Mouse (Mus musculus): Measurements from ENCODE around the gene Gm26661.

The Gm26661 gene

DNA sequence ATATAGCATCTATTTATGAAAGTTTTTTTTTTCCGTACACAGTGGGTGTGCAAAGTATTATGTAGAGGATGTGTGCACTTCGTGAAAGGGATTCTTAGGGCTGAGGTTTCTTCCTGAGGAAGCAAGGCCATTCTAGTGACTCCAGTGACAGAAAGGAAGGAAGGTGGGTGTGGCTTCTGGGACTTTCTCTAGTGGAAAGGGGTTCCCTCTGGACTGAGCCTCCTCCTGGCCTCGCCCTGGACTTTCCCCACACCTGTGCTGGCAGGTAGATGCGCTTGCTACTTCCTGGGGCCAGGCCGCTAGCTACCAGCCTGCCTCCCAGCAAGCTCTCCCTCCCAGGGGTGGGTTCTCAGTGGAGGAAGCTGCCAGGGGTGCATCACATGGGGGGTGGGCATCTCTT, 28.1 kb downstream of the Gm26661 start:
- no peak for DNase-seq (ENCODE audit: low spot score in 2 of 2)

DNA sequence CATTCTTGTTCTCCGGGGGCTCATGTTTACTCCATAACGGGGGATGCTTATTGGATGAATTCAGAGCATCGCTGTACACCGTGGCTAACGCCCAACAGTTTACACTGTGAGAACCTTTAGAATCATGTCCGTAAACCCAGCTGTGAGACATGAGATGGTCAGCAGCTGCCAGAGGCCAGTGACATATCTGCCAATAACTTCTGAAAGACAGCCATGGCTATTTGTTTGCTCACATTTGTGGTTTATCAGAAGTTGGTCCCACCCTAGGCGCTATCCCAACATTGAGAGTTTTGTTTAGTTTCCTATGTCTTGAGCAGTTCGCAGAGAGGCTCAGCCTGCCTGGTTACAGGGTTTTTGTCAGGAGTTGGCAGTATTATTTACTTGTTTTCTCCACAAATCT, 30.0 kb downstream of the Gm26661 start:
- DNase-seq (ENCODE audit: low spot score in 2 of 2): no peak

DNA sequence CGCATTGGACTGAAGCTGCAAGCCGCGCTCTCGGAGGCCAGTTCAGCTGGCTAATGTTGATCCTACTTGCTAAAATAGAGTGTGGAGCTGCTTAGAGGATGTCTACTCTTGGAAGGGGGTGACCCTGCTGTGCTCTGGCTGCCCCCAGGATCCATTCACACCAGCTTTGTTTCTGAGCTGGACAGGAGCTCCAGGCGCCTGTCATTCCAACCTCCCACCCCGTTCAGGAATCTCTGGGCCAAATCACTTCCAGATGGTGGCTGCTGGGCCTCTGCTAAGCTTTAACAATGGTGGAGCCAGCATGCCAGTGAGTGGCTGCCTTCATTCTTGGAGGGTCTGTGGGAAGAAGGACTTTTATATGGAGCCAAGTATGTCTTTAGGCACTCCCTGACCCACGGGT, 31.3 kb downstream of the Gm26661 start:
- no peak for DNase-seq (ENCODE audit: low spot score in 2 of 2)

DNA sequence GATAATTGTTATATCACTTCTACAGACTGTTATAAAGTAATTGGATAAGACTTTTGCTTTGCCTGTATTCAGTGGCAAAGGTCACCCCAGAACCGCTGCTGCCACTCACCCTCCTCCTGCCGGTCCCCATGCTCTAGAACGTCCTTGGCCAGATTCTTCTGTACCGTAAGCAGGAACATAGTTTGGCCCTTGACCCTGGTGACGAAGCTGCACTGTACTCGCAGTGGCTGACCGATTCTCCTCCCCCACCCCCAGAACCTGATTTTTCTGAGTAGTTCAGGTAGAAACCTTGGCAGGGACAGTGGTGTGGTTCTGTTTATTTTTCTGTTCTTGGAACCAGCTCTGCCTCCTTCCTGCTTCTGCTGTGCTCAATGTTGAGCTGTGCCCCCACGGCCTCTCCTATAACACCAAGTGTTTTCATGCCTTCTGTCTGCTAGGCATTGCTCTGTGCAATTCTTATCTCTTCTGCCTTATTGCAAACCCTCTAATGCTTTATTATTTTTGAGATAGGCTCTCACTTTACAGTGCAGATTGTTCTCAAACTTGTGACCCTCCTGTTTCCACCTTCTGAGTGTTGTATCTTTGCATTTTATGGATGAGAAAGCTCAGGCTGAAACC, 33.4 kb downstream of the Gm26661 start:
- DNase-seq (ENCODE audit: low spot score in 2 of 2): no peak

DNA sequence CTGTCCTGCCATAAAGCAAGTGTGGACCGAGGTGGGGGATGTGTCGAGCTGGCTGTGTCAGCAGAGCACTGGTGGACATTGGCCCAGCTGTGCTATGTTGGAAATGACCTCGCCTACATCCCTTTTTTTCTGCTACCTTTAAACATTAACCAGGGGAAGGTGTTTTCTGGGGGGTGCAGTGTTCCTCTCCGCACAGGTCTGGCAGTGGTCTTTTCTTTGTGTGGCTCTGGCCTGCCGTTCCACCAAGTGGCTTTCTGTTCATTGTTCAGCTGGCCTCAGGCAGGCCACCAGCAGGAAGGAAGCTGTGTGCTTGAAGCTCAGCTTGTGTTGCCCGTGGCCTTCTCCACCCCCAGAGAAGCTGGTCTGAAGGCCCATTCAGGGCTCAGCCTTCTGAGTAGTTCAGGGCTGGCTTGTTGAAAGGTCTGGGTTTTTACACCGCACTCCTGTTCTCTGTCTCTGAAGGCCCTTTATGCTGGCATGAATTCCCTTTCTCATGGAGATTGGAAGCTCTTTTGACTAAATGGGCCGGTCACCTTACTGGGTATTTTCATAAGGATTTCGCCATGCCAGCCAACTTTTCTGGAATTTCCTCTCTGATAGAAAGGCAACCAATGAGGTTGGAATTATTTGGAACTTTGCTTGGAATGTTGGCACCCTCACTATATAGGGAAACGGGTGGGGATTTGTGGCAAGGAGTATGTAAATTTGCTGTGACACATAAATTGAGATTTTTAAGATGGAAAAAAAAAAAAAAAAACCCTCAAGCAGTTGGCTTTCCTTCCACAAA, 35.0 kb downstream of the Gm26661 start:
- DNase-seq (ENCODE audit: low spot score in 2 of 2): peak; percentile 49 to 51

DNA sequence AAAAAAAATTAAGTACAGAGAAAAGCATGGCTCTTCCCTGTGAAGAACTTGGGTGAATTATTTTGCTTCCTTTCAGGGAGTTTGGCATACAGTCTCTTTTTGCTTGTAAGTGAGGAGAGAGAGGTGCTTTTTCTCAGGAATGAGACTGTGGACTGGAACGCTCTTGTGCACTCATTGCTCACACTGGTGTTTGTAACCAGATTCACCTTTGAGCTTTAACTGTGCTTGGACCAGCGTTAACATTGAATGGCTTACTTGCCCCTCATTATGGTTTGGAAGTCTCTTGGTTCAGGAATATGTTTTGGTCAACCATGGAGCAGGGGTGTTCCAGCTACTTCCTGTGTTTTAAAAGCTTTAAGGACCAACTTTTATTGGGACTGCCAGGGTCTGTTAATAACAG, 37.8 kb downstream of the Gm26661 start:
- DNase-seq (ENCODE audit: low spot score in 2 of 2): no peak

DNA sequence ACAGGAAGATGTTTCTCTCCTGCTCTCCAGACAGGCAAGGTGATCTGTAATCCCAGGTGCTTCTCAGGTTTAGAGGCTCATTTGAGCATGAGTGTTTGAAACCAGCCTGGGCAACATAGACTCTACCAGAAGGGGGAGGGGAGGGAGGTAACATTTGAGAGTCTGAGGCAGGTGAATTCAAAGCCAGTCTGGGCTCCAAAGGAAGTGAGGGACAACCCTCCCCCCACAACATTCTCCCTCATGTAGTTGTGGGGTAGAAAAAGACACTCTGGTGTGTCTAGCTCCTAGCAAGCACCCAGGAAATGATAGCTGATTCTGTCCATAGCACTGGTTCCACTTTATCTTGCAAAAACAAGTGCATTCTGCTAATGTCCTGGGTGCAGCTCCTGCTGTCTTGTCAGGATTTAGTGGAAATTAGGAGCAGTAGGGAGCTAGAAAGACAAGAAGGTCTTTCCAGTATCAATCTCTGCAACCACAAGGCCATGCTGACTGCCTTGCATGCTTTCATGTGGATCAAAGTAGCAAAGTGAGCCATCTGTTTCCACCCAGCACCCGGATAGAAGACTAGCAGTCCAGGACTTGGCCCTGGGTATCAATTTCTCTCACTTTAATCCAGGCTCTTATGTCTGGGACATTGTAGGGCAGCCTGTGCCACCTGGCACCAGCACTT, 40.5 kb downstream of the Gm26661 start:
- no peak for DNase-seq (ENCODE audit: low spot score in 2 of 2)

DNA sequence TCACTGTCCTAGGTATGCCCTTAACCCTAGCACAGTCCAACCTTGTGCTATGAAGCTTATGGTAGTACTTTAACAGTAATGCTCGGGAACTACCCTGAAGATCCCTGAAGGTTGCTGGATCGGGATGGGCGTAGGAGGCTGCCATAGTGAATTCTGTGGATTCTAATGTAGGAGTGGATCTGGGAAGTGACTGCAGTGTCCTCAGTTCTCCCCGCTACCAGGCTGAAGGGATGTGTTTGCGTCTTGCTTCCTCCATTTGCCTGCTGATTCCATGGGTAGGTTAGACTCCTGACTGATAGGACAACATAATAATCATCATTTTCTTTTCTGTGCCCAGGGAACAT, 41.0 kb downstream of the Gm26661 start:
- DNase-seq (ENCODE audit: low spot score in 2 of 2): no peak

DNA sequence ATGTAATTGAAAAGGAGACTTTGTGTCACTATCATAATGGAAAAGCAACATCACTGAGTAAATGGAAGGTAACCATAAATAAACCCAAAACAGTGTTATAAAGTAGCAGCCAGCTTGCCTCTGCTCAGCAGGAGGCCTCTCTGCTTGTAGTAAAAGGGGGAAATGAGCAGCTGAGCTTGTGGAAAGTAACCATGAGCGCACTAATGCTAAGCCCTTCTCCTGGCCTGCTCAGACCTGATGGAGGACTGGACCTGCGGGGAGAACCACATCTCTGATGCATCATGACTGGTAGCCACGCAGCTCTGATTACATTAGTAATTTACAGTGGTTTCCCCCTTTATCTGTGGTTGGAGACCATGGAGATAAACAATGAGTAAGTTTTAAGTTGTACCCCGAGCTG, 42.1 kb downstream of the Gm26661 start:
- DNase-seq (ENCODE audit: low spot score in 2 of 2): no peak

DNA sequence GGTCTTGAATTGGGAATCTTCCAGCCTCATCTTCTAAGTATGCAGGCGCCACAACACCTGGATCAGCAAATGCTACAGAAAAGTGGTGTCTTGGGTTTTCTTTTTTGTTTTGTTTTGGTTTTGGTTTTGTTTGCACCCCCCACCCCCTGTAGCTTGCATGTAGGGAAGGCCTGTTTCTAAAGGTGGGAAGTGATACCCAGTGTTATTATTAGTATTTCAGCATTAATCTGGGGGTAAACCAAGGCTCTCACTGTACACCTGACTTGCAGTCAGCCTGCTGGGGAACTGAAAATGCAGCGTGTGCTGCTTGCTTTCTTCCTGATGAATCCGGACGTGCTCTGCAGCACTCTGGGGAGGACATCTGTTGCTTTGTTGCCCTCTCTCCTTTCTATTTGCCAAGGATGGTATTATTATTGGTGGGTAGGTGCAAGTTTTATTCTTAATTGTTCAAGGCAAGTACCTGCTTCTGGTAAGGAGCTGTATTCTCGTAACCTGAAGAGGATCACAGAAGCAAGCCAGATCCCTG, 47.2 kb downstream of the Gm26661 start:
- DNase-seq (ENCODE audit: low spot score in 2 of 2): no peak

DNA sequence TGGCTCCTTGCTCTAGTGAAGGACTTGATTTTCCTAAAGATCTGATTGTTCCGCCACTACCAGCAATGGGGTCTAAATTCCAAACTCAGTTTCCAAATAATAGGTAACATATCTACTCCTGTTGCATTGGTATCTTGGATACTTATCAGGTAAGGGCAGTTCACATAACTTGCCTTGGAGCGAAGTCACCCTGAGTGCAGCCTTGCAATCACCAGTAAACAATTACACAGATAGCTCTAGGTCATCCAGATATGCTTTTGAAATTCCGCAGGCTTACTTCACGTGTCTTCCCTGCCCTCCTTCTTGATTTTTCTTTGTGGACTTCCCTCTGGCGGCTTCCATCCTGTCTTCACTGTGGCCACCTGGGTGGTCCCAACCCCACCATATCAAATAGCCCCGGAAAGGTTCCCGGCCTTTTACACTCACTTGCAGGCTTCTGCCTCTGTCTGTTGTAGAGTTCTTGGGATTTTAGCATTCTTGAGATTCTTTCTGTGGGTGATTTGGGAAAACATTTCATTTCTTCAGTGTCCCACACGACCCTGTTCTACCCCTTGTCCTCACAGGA, 48.6 kb downstream of the Gm26661 start:
- DNase-seq (ENCODE audit: low spot score in 2 of 2): no peak

Data from right cerebral cortex, postnatal 10 days (tissue).